Mouse (Mus musculus) frontal cortex, postnatal 10 days (tissue): Measurements from ENCODE around the gene Arhgef1.

ENCODE experiments used
- DNase-seq, 2 experiments: peaks; one replicate each; pipeline ENCODE4 v3.0.0; 2022; ENCODE audit warnings: low spot score in 2 of 2, mixed read lengths in 1 of 2

Arhgef1 gene

GRCm38 (mm10) chr7:24944257-24944950 is 41.7 kb downstream of the Arhgef1 start, which contains the start of gene Gm4881:
Gm4881 (minus strand) TSS chr7:24944494.
- no peak for DNase-seq

GRCm38 (mm10) chr7:24947316-24948048 is 44.8 kb downstream of the Arhgef1 start:
- no peak for DNase-seq

GRCm38 (mm10) chr7:24948774-24949173 is 46.1 kb downstream of the Arhgef1 start:
- no peak for DNase-seq

- DNase-seq, result peak in 1 of 2 experiments; percentile 62
Measured at GRCm38 (mm10) chr7:24949958-24950623, 47.4 kb downstream of the Arhgef1 start.

- DNase-seq, result no peak
Measured at GRCm38 (mm10) chr7:24953966-24954365, 51.3 kb downstream of the Arhgef1 start.

- DNase-seq, result no peak
Measured at GRCm38 (mm10) chr7:24954450-24954849, 51.7 kb downstream of the Arhgef1 start.

GRCm38 (mm10) chr7:24955226-24955625 is 52.5 kb downstream of the Arhgef1 start:
- DNase-seq, result no peak

- no peak for DNase-seq
Measured at GRCm38 (mm10) chr7:24964288-24964687, 61.6 kb downstream of the Arhgef1 start.

- peak in 1 of 2 experiments; percentile 80 for DNase-seq
Measured at GRCm38 (mm10) chr7:24964897-24965535, 62.3 kb downstream of the Arhgef1 start.

- DNase-seq, result no peak
Measured at GRCm38 (mm10) chr7:24967966-24968365, 65.3 kb downstream of the Arhgef1 start.

GRCm38 (mm10) chr7:24968463-24968862 is 65.8 kb downstream of the Arhgef1 start:
- DNase-seq, result no peak

GRCm38 (mm10) chr7:24969805-24970204 is 67.1 kb downstream of the Arhgef1 start:
- DNase-seq, result no peak

- no peak for DNase-seq
Measured at GRCm38 (mm10) chr7:24970341-24970740, 67.6 kb downstream of the Arhgef1 start.

- no peak for DNase-seq
Measured at GRCm38 (mm10) chr7:24971261-24971971, 68.7 kb downstream of the Arhgef1 start.

GRCm38 (mm10) chr7:24971972-24972893 is 69.5 kb downstream of the Arhgef1 start, which contains the start of gene Rabac1:
Rabac1 (minus strand) TSS chr7:24972754.
- DNase-seq, result peak; percentile 91

- DNase-seq, result peak in 1 of 2 experiments; percentile 14
Measured at GRCm38 (mm10) chr7:24973208-24973607, 70.5 kb downstream of the Arhgef1 start.

- DNase-seq, result peak in 1 of 2 experiments; percentile 16
Measured at GRCm38 (mm10) chr7:24973902-24974301, 71.2 kb downstream of the Arhgef1 start.

- DNase-seq, result peak in 1 of 2 experiments; percentile 5
Measured at GRCm38 (mm10) chr7:24974893-24975595, 72.3 kb downstream of the Arhgef1 start.
